Mouse (Mus musculus): ENCODE results near the gene Mrps21.
"Not testable (repeated sequence)": the region's sequence is repeated elsewhere in the genome, so short reads cannot be mapped to it uniquely, and the experiment has no call there.

Gene Mrps21

DNA sequence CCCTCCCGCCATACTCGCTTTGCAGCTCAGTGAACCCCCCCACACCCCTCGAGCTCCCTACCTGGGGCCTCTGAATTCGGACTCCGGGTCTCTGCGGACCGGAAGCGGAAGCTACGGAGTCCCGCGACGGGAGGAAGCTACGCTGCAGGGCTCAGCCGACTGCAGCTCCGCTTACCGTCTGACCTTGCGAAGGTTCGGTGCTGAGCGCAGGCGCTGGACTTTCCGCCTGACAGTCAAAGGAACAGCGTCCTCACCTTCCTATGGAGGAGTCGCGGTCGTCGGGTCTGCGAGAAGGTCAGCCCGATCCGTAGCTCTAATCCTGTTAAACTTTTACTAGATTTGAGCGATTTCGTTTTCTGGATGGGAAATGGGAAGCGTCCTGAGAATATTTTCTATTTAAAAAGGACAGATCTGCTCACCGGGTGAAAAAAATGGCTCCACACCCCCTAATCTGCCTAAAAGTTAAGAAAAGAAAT lies at the start of gene Mrps21:
TSS of gene Mrps21 (minus strand) at position 128 of the 476 bp plus-strand sequence.
- DNase-seq (ENCODE audit: extremely low spot score): peak; percentile 85

DNA sequence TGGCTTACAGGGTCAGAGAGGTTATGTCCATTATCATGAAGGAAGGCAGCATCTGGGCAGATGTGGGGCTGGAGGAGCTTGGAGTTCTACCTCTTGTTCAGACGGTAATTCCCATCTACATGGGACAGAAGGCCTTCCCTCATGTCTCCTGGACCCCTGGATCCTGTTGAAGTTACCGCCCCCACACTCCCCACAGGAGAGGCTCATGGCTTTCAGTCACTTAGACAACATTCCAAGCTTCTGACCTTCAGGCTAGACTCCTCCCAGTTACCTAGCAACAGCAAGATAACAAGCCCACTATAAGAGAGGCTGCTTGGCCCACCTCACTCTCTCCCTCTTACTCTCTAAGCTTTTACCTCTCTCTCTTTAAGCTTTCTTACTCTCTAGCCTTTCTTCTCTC lies 49.2 kb upstream of the Mrps21 start:
- DNase-seq (ENCODE audit: extremely low spot score): not testable (repeated sequence)

DNA sequence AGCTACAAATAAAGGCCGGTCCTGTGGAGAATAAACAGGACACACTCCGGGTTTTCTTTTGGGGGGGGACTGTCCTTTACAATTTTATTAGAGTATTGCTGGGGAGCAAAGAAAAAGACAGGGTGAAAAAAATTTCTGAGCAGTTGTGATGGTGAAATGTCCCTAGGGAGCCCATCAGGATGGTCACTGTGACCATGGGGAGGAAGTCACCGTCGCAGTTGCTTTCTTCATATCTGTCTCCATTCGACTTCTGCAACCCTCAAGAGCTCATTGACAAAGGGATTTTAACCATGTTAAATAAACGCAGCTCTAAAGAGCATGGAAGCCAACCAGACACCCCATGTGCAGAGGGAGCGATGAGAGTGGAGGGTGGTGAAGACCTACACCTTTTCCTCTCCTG lies 45.4 kb upstream of the Mrps21 start:
- DNase-seq (ENCODE audit: extremely low spot score): no peak

DNA sequence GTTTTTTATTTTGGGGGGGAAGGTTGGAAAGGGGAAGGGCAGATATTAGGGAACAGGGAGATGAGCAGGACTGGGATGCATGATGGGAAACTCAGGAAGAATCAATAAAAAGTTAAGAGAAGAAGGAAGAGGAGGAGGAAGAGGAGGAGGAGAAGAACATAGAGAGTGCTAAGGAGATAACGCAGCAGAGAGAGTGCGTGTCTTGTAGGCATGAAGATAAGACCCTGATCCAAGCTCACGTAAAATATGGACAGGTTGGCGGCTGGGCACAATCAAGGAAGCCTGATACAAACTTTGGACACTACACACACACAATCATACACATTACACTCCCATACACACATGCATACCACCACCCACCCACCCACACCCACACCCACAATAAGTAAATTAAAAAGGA lies 43.4 kb upstream of the Mrps21 start:
- DNase-seq (ENCODE audit: extremely low spot score): no peak

DNA sequence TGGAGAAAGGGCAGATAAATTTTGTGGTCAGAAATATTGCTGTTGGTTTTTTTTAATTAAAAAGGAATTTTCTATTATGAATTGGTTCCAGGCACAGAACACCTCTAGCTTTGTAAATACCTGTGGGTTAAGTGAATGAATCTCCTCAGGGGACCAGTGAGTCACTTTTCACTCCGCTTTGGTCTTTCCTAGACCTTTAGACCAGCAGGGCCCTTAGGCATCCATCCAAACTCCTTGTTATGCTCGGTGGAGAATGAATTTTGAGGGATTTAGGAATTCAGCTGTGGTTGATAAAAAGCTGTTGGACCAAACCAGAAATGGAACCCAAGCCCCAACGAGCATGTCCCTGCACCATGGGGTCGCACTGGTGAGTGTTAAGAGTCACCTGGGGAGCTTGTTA lies 36.3 kb upstream of the Mrps21 start:
- DNase-seq (ENCODE audit: extremely low spot score): no peak

DNA sequence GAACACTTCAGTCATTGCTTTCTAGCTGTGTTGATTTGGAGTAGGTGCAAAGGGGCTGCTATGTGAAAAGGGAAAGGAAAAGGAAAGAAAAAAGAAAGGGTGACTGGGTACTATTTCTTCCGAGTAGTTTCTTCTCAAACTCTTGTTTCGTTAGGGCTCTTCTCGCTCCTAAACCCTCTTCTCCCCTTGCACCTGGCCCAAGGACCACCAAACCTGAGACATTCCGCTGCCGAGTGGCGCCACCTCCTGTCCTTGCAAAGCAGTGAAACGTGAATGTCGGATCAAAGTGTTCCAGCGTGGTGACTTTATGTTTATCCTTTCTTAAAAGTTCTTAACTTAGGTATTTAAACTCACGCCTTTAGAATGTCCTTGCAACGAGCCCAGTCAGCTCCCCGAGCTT lies 35.5 kb upstream of the Mrps21 start:
- DNase-seq (ENCODE audit: extremely low spot score): peak; percentile 76

DNA sequence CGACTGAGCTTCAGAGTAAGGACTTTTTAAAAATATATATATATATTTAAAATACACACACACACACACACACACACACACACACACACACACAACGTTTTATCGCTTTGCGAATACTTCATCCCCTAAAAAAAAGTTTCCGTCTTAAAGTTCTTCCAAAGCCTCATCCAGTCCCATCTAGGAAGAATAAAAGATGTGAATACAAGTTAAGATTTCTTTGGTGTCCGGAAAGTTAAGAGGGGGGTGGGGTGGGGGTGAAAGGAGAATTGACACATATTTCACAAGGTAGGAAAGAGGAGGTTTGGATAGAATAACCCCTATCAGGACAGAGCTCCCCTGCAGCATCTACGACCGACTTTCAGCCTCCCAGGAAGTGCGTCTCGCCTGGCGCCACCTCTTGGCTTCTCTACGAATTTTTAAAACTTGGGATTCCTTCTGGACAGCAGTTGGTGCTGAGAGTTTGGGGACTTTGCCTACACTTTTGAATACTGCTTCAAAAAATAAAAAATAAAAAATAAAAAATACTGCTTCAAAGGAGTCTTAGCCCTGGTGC lies 34.7 kb upstream of the Mrps21 start:
- DNase-seq (ENCODE audit: extremely low spot score): peak; percentile 77

DNA sequence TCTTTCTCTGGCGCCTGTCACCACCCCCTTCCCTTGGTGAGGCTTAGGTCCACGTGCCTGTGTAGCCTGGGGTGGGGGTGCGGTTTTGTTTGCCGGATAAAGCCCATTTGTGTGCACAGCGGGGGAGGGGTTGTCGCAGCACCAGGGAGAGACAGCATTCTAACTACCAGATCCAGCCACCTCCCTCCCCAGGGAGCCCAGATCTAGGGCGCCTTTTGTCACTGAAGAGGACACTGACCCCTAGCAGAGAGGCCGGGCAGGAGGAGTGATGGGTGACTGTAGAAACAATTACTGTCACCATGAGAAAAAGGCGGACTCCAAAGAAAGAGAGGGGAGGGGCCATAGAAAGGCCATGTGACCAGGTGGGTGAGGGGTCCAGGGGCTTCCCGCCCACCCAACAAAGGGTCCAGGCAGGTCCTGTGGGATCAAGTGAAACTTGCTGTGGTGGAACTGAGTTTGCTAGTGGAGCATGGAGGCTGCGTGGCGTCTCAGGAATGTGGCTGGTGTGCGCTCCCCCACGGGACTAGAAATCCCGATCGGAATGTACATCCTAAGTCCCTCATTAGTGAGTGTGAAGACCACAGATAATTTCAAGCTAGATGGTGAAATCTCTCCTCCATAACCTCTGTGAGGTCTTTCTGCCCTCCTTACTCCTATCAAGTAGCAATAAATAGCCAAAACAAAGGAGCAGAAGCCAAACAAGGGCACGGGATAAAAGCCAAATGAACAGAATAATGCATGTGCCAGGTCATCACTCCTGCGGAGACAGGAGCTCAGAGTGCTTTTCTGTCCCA lies 34.0 kb upstream of the Mrps21 start:
- peak; percentile 90 for DNase-seq (ENCODE audit: extremely low spot score)

DNA sequence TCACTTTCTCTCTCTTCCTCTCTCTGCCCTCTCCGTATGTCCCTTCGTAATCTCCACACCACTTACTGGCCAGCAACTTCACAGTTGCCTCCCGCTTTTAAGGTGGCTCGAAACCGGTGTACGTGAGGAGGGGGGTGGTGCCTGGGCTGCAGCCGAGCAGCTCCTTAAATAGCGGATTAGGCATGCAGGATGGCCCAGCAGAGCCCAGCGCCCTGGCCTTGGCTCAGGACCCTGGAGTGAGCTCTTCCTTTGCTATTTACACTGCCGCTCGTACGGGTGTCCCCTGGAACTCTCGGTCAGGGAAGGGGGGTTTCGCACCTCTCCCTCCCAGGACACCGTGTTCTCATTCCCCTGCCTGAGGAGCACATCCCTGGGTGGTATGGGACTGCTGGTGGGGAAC lies 33.2 kb upstream of the Mrps21 start, which contains the start of gene Car14:
TSS of gene Car14 (minus strand) at position 124 of the 400 bp plus-strand sequence.
- peak; percentile 78 for DNase-seq (ENCODE audit: extremely low spot score)

DNA sequence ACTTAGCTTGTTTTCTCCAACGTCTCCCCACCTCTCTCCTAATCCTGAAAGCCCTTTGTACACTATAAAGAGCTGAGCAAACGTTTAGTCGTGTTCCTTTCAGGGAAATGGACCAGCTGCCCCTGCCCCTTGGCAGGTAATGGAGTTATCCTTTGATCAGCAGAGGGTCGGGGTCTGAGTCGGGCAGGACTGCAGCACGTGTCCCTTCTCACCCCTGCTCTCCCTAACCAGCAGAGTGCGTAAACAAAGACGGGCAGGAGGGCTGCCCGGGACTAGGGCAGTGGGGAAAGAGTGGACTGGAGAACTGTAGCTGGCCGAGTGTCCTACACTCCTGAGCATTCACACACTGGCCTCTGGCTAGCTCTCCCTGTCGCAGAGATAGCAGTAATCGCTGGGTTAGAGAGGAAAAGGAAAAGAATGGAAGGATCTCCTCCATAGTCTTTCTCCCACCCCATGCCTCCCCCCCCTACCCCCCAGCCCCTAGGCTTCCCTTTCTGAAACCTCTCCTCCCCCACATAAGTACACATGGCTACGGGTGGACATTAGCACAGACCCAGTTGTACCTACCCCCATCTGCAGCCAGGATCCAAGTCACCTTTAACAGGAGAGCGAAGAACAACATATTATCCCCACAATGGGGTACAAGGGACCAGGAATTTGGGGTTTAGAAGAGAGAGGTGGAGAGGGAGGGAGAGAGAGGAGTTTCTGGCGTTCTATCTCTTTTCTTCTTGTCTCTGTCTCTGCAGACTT lies 32.6 kb upstream of the Mrps21 start:
- DNase-seq (ENCODE audit: extremely low spot score): peak; percentile 72

DNA sequence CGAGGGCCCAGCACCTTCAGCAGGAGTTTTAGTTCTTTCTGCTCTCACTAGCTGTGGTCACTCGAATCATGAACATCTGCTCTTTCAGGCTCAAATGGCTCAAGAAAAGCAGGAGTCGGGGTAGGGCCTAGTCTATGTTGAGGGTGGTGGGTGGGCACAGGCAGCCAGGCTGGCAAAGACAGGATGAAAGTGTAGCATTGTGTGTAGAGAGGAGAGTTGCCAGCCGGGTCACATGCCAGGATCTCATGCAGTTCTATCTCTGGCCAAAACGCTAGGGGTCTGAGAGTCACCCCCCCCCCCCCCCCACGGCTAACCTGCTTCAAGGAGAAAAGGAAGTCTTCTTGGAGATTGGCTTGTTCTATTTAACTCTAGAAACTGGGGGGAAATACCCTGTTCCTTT lies 31.3 kb upstream of the Mrps21 start:
- DNase-seq (ENCODE audit: extremely low spot score): peak; percentile 24

DNA sequence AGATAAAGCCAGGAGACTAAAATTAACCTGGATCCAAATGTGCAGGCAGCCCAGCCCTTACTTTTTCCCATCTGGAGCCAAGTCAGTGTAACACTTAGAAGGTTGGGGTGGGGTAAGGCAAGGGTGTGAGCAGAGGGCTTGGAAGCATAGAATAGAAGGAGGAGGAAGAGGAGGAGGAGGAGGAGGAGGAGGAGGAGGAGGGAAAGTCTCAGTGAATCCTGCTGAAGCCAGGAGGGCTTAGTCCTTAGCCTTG lies 31.0 kb upstream of the Mrps21 start:
- DNase-seq (ENCODE audit: extremely low spot score): no peak

DNA sequence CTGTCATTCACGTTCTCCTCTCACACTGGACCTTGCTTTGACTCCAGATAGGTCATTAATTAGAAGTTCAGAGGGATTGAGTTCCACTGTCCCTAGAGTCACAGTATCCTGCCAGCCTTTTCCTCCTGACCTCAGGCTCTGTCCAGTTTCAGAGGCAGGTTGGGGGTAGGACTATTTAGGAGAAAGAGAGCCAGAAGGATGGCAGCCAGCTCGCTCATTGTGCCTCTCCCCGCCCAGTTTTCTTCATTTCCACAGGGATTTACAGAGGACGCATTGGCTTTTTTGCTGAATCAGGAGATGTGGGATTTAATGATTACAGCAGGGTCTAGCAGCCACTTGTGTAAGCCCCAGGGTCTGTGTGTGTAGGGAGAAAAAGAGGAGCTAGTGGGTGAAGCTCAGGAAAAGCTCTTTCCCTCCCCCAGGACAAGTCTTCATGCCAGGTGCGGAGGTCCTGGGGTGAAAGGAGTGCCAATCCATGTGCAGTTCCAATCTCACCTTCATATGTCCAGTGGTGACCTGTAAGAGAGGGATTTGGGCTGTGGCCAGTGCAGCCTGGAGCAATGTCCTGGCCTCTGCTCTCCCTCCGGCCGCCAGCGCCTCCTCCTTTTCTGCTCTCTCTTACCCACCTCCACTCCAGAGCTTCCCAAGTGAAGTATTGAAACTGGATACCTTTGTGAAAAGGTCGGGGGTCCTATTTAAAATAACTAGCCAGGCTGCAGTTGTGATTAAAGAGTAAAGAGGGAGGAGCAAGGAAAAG lies 30.5 kb upstream of the Mrps21 start:
- DNase-seq (ENCODE audit: extremely low spot score): no peak

DNA sequence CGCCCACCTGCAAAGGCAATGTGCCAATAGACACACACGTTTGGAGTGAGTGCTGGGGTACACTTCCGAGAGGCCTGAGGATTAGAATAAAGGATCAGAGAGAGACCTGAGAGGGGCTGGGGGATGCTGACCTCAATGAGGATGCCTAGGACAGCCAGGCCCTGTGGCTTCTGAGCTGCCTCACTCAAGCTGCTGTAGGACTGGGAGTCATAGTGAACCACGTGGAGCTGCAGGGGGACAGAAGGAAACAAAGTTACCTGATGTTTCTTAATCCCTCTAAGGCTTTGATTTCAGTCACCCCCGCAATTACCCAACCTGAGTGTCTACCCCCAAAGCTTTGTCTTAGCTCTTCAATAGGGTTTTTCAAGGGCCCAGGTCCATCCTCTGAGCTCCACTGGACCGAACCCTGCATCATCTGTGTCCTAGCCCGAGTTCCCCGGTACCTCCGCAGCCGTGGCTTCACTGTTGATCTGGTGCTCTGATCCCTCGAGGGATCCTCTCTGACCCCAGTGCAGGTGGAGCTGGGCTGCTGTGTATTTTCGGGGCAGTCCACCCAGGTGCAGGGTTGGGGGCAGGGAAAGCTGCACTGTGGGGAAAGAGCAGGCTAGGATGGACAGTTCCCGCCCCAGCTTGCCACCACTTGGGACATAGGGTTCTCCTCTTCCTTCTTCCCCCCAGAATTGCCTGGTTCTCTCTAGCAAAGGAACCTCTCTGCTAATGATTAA lies 28.6 kb upstream of the Mrps21 start:
- DNase-seq (ENCODE audit: extremely low spot score): no peak

DNA sequence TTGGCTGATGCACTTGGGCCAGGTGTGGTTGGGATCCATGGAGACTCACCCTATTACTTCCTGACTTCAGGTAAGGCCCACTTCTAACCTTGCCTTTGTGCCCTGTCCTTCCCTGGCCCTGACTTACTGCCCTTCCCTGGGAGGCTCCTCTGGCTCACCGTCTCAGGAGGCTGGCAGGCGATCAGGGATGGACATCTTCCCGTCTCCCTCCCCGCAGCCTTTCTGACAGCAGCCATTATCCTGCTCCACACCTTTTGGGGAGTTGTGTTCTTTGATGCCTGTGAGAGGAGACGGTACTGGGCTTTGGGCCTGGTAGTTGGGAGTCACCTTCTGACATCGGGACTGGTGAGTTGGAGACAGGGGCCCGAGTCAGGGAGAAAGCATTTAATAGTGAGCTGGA lies 24.2 kb upstream of the Mrps21 start:
- not testable (repeated sequence) for DNase-seq (ENCODE audit: extremely low spot score)

DNA sequence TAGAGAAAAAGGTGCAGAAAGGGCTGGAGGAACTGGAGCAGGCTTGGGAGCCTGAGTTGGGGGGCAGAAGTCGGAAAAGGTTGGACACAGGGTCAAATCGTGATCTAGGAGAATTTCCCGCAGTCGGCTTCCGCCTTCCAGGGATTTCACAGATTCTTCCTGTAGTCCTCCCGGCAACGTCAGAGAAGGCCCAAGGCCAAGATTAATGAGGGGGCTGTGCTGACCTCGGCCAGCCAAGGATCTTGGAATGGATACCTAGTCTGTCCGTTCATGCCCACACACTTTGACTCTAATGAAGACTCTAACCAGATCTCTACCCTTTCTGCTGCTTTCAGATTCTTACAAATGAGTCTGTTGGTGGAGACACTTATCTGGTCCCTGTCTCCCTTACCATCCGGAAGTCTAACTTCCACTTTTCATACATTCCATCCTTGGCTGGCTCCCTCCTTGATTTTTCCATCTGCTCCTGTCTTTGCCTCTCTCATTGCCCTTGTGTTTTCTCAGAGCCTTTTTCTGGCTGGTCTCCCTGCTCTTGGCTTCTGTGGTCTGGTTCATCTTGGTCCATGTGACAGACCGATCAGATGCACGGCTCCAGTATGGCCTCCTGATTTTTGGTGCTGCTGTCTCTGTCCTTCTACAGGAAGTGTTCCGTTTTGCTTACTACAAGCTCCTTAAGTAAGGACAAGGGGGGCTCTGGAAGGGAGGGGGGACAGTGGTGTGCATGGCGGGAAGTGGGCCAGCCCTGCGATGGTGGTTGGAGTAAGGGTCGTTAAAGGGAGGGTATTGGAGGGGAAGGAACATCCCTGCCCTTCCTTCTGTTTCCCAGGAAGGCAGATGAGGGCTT lies 23.2 kb upstream of the Mrps21 start:
- peak; percentile 55 for DNase-seq (ENCODE audit: extremely low spot score)

DNA sequence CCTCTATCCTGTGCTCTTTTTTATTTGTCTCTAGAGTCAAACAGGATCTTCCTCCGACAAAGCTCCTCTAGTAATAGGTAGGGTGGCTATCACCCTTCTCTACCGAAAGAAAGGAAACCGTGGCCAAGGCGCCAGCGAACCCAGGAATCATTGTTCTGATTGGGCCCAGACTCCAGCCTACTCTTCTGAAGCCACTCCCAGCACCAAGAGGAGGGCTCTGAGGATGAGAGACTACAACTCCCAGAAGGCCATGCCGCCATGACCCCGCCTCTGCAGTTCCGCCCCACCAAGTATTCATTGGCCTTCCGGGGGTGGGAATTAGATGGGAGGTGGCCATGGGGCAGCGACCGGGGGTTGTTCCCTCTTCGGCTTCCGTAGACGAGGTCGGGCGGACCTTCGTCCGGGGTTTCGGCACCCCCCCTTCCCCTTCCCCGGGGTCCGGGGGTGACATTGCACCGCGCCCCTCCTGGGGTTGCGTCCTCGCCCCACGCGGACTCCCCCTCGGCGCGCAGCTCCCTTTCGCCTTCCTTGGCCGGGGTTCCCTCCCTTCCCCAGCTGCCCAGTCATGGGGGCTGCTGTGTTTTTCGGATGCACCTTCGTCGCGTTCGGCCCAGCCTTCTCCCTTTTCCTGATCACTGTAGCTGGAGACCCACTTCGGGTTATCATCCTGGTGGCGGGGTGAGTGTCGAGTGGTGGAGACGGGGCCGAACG lies 22.4 kb upstream of the Mrps21 start, which contains the start of gene Aph1a:
TSS of gene Aph1a (plus strand) at position 364 of the 711 bp plus-strand sequence.
- peak; percentile 97 for DNase-seq (ENCODE audit: extremely low spot score)

DNA sequence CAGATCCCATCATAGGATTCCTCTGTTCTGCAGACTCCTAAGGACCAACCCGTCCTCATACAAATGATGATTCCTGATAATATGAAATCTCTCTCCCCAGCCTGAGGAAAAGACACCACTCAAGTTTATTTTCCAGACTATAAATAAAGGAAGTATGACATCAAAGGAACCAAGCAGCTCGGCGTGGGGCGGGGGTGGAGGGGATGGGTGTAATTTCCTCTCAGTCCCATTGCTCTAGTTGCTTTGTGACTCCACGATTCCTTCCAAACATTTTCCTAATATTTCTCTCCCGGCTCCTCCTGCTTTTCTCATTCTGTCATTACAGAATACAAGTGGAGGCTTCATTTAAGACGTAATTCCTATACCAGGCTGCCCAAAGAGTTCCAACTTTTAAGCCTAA lies 21.8 kb upstream of the Mrps21 start:
- no peak for DNase-seq (ENCODE audit: extremely low spot score)

DNA sequence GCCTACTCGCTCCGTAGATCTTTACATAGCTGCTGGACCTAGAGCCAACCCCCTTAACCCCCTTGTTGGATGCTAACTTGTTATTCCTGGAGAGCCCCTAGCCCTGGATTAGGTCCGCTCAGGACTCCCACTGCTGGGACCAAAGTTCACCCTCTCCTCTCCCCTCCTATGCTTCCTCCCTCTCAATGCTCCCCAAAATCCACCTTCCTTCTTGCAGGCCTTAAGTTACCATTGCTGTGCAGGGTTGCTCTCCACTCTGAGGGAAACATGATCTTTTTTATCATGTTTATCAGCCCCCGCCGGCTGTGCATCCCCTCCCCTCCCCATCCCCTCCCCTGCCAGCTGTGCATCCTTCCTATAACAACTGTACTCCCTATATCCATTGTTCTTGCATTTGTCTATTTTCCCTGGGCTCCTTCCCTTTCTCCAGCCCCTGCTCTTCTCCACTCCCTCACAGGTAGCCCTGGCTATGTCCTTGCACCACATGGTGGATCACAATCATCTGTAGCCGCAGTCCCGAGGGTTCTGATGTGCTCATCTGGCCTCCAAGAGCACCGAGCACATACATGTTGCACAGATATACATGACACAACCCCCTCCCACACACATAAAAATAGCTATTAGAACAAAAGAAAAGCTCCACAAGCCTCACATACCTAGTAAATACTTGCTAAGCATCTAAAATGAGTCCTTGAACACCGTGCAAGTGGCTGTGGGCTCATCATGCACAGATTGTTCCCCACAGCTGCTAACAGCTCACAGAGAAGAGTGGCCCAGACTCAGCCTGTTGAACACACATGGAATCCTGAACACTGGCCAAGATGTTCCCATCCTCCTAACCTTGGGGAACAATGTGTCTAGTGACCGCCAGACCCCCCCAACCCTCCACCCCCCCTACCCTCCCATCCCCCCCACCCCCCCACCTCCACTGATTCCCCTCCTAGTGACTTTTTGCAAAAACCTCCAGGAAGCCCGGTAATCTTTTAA lies 21.0 kb upstream of the Mrps21 start:
- DNase-seq (ENCODE audit: extremely low spot score): peak; percentile 53

Measured in embryo, embryonic 9.5 days (tissue).